Comparison of ENCODE assay signal across 10 mouse cellular contexts in the genomic region with DNA sequence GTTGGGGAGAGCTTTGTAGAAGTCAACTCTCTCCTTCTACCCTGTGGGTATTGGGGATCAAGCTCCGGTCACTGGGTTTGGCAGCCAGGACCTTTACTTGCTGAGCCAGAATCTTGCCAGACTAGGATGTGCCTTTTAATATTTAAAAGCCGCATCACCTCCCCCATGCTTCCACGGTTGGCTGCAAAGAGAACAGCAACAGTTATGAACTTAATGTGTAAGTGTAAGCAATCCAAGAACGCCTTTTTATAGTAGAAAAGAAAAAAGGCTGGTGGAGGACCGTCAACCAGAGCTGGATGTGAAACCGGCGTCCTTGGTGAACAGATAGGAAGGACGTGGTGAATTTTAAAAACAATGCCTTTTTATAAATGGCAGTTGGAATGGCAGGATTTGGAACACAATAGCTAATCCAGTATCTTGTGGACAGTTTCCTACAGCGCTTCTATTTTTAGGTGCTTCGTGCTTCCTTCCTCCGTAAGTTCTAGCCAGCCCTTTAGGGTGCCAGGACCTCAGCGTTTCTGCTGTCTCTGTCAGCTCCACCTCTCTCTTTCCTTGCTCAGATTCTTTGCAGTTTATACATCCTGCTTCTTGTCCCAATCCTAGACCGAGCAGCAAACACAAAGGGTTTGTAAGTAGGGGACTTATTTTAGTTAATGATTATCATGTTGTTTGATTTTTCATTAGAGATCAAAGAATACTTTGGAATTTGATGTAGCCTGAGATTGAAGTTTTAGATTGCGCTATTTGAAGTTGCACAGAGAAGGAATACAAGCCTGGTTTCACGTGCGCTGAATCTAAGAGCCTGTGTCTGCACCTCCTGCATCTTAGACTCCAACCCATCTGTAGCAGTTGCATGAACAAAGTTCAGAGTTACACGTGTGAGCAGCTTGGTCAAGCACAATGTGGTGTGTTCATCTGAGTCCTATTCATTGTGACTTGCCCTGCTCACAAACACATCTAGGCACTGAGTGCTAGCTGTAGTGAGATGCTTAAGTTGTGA.
DNase-seq lines count a peak whose midpoint lies in the region; ATAC-seq lines count a peak whose summit lies in the region.
"Had no signal": no experiment of that assay in that cellular context is flagged by ENCODE, and none has a peak within 500 bp of the region (broad histone marks: within the 10 kb centered on the region; RNA-seq: fewer than 3 reads in every experiment).

No protein-coding gene starts in this region.

- peak; percentile 62 for ATAC-seq in frontal cortex, adult (ENCODE audit: low TSS enrichment)
- no peak for ATAC-seq in heart, embryonic 11.5 days (replicated peaks; ENCODE audit: insufficient number of reproducible peaks, low FRiP score, low TSS enrichment)
- peak; percentile 82 for ATAC-seq in kidney, embryonic 15.5 days (replicated peaks; ENCODE audit: low FRiP score)
- ATAC-seq: inflammation-experienced regulatory T-cells, adult 6 months had no signal

- H3K4me3 ChIP-seq in heart, embryonic 11.5 days (ENCODE audit: low read depth, low read length): no peak overlapping the region
- no peak overlapping the region for H3K4me3 ChIP-seq in kidney, embryonic 15.5 days (replicated peaks)
- no peak overlapping the region for H3K4me3 ChIP-seq in hindbrain, embryonic 10.5 days
- H3K4me3 ChIP-seq: erythroblast, embryonic 14.5 days had no signal

- no peaks in the 10 kb centered on the region for H3K36me3 ChIP-seq in heart, embryonic 11.5 days (ENCODE audit: control insufficient read depth, insufficient read depth, low read length)
- H3K36me3 ChIP-seq in kidney, embryonic 15.5 days: no peaks in the 10 kb centered on the region
- H3K36me3 ChIP-seq in hindbrain, embryonic 10.5 days: no peaks in the 10 kb centered on the region

- H3K27me3 ChIP-seq in heart, embryonic 11.5 days (ENCODE audit: control insufficient read depth, insufficient read depth, low read length): no peaks in the 10 kb centered on the region
- no peaks in the 10 kb centered on the region for H3K27me3 ChIP-seq in kidney, embryonic 15.5 days
- no peaks in the 10 kb centered on the region for H3K27me3 ChIP-seq in hindbrain, embryonic 10.5 days (ENCODE audit: insufficient read depth, poor library complexity, severe bottlenecking)

- no peaks in the 10 kb centered on the region for H3K9me3 ChIP-seq in heart, embryonic 11.5 days (replicated peaks; ENCODE audit: control insufficient read depth, low read length)
- no peaks in the 10 kb centered on the region for H3K9me3 ChIP-seq in kidney, embryonic 15.5 days (replicated peaks)
- H3K9me3 ChIP-seq in hindbrain, embryonic 10.5 days: no peaks in the 10 kb centered on the region

- H3K4me1 ChIP-seq in heart, embryonic 11.5 days (ENCODE audit: control insufficient read depth, insufficient read depth, low read length): peaks cover 19% of the 10 kb centered on the region
- H3K4me1 ChIP-seq in kidney, embryonic 15.5 days: peaks cover 29% of the 10 kb centered on the region
- no peaks in the 10 kb centered on the region for H3K4me1 ChIP-seq in hindbrain, embryonic 10.5 days (replicated peaks)

- H3K4me2 ChIP-seq in heart, embryonic 11.5 days: peak overlapping the region; percentile 4; the same call in 1 of the 2 replicates
- H3K4me2 ChIP-seq in kidney, embryonic 15.5 days: peak overlapping the region; percentile 27

- H3K27ac ChIP-seq in heart, embryonic 11.5 days (ENCODE audit: low read depth, low read length): peak overlapping the region; percentile 29; the same call in 1 of the 2 replicates
- H3K27ac ChIP-seq in kidney, embryonic 15.5 days: peak overlapping the region; percentile 91
- no peak overlapping the region for H3K27ac ChIP-seq in hindbrain, embryonic 10.5 days

- DNase-seq in frontal cortex, postnatal 14 days (ENCODE audit: low spot score in 2 of 2): no peak
- peak; percentile 35 for DNase-seq in lung, postnatal 14 days
- no peak for DNase-seq in cerebellum, adult 8-10 months
- DNase-seq in hindbrain, embryonic 10.5 days (ENCODE audit: low spot score): no peak
- no peak for DNase-seq in cerebellum, postnatal 4 days (ENCODE audit: low spot score in 2 of 2)

- 52% methylated on average over 17 of the region's 17 CpGs for WGBS in heart, embryonic 11.5 days (ENCODE audit: insufficient replicate concordance)
- WGBS in kidney, embryonic 15.5 days: 39% methylated on average over 17 of the region's 17 CpGs
- WGBS in hindbrain, embryonic 10.5 days: 68% methylated on average over 17 of the region's 17 CpGs

- no peak overlapping the region for H3K9ac ChIP-seq in heart, embryonic 11.5 days (ENCODE audit: low read depth, low read length)
- H3K9ac ChIP-seq in kidney, embryonic 15.5 days: no peak overlapping the region
